Mouse (Mus musculus) mouse trophoblast stem cell (cell line): ENCODE measurements around the gene Chtf18.
"Not testable (repeated sequence)": the region's sequence is repeated elsewhere in the genome, so short reads cannot be mapped to it uniquely, and the experiment has no call there.

Experiments
- in situ Hi-C, 2 experiments: fragments of 300-500 bp; cut with MseI, MboI; formaldehyde crosslinking; loops; 2 replicates in 1 of 2; 3 replicates in 1 of 2; pipeline ENCODE4 v1.15.1; 2025

The Chtf18 gene

DNA sequence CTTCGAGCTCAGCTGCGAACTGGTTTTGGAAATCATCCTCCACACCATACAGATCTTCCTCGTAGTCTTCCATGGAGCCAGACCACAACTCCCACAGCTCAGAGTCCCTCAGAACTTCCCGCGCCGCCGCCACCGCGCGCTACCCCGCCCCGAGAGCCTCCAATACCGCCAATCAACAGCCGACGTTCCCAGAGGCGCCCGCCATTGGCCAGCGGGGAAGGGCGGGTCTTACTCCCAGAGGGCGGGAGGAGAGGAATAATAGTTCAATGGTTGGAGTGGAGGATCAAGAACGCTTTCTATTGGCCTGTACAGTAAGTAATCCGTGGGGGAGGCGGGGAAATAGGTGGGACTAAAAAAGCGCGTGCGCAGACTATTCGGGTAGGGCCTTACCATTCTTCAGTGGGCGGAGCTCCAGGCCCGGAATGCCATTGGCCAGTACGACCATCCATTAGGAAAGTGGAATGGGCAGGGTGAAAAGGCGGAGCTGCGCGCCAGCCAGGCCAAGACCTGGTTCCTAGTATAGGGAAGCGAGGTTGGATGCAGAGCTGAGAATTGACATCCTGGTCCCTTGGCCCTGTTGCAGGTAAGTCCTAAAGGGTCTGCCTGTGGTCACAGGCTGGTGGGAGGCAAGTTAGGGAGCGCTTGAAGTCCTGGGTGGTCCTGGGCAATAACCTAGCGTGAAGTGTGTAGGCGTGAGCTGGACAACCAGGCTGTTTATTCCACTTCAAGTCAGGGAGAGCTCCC, at the start of gene Chtf18, which contains the start of gene Rpusd1:
Gene Chtf18, minus strand, starts transcription at position 155 of the 744 bp plus-strand sequence.
Gene Rpusd1, plus strand, starts transcription at position 406 of the 744 bp plus-strand sequence.
- in situ Hi-C loops: no loop called here

- in situ Hi-C loops: no loop called here
Observed at GRCm38 (mm10) chr17:25775318-25776062, 48.3 kb upstream of the Chtf18 start.

DNA sequence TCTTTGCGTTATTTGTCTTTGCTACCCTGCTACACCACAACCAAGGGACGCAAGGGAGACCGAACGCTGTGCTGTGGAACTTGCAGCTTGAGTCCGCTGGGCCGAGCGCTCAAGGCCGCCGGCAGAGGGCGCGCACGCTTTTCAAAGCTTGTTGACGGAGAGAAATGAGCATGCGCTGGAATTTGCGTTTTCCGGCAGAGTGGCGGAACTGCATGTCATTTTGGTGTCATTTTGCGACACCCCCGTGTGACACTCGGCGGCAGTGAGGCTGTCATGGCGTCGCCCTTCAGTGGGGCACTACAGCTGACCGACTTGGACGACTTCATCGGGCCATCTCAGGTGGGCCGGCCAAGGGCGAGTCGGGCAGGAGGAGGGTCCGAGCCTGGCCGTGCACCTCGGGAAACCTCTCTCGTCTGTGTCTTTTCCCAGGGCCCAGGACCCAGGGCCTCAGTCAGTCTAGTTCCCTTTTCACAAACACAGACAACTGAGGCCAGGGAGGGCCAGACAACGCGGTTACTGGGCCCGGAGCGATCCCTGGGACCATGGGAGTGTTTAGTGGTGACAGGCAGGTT, 46.4 kb upstream of the Chtf18 start, which contains the start of gene Narfl:
Gene Narfl, plus strand, starts transcription at position 228 of the 572 bp plus-strand sequence.
- in situ Hi-C loops: no loop called here

GRCm38 (mm10) chr17:25769331-25769730, 42.1 kb upstream of the Chtf18 start:
- in situ Hi-C loops: loop anchor here in 1 of 2 experiments (5.0 kb wide), 1 partner anchor 33 kb away; no protein-coding TSS in a partner anchor

GRCm38 (mm10) chr17:25765886-25766285, 38.7 kb upstream of the Chtf18 start:
- in situ Hi-C loops: loop anchor here in 1 of 2 experiments (5.0 kb wide), 1 partner anchor 36 kb away; no protein-coding TSS in a partner anchor

- in situ Hi-C loops: no loop called here
Observed at GRCm38 (mm10) chr17:25762591-25762990, 35.4 kb upstream of the Chtf18 start.

DNA sequence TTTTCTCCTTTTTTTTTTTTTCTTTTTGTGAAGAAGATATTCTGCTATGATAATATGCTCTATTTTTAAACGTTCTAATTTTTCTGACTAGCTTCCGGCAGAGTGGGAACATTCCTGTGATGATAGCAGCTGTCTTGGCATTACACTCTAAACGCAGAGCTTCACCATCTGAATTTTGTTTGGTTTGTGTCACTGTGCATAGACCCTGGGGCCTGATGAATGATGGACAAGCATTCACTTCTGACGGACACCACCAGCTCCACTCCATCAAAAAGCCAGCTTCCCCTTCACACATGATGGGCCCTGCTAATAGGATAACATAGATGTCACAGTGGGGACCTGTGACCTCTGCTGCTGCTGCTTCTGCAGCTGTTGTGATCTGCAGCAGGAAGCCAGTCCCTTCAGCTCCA, 34.3 kb upstream of the Chtf18 start:
- in situ Hi-C loops: no loop called here

DNA sequence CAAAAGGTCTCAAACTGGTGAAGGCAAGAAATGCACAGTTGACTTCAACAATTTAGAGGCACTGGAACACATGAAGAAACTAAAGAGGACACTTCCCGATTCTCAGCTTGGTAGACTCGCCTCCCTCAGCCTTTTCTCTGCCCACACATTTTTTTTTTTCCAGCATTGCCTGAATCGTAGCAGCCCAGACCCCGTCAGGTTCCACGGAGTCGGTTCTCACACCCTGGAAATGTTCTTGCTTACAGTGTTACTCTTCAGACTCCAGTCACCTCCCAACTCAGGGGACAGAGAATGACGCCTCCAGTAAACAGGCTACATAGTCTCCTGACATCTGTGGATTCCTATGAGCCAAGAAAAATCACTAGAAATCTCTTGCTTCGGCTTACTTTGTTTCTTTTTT, 32.9 kb upstream of the Chtf18 start:
- in situ Hi-C loops: no loop called here

DNA sequence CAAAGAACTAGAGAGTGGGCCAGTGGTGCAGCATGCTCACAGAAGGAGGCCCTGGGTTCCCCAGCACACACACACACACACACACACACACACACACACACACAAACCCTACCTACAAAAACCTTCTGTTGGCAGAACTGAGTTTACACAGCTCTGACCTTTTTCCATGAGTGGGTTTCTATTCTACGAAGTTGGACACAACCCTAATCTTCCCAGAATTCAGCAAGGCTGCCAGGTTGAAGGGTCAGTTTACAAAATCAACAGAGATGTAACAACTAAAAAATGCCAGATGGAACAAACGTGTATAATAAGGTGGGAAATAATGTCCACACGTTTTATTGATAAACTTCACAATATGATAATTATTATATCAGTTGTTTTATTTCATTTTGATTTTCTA, 30.5 kb upstream of the Chtf18 start:
- in situ Hi-C loops: no loop called here

GRCm38 (mm10) chr17:25756378-25757242, 29.4 kb upstream of the Chtf18 start:
- in situ Hi-C loops: no loop called here

DNA sequence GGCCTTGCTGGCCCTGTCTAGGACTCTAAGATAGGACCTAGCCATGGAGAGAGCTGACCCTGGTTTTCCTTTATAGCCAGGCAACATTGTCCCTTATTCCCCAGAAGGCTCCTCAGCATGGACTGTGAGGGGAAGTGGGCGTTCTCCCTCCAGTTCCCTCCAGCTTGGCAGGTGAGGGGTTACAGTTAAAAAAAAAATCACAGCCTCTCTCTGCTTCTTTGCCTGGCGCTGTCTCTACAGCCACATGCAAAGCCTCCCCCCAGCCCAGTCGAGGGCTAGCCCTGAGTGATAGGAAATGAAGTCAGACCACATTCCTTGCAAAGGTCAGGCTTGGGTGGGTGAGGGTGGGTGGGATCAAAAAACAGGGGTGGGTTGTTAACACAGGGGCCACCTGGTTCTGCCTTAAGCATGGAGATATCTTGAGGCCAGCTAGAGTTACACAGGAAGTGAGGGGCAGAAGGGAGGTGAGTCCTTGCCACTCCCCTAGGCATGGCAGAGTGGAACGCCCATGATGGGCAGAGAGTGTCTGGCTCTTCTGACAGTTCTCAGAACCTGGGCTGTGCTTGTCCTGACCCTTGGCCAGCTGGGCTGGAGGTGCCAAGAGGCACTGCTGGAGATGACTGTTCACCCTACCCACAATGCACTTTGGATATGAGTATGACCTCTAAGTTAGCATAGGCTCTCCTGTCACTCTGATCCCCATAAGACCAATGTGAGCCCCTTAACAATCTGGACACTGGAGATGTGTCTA, 28.6 kb upstream of the Chtf18 start:
- in situ Hi-C loops: no loop called here

DNA sequence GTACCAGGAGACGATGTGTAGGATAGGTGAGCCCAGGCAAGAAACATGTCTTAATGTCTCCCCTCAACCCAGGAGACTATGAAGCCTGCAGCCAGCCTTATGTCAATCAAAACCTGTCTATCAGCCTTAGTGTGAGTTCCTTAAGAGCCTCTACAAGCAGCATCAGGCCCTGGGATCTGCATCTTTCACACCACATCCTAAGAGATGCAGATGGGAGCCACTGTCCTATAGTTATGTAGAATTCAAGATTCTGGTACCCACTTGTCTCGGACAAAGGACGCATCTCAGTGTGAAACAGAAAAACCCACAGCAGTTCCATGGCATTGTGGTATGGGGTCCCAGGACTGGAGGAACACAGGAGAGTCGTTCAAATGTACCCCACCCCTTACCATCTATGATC, 27.9 kb upstream of the Chtf18 start:
- in situ Hi-C loops: no loop called here

DNA sequence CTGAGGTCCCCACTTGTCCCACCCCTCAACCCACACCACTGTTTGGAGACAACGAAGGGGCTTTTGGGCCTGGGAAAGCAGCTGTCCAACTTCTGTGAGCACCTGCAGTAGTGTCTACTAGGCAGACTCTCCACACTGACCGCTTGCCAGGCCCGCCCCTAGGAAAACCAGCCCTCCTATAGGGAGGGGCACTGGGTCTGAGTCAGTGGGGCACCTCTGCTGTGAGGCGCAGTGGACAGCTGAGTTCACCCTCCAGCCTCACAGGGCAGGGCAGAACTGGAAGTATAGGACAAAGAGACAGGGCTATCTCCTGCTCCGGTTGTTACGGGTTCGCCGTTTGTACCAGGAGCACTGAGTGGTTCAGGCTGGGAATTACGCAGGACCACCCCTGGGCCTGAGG, 27.0 kb upstream of the Chtf18 start, which contains the start of gene Msln:
Gene Msln, minus strand, starts transcription at position 138 of the 400 bp plus-strand sequence.
- in situ Hi-C loops: no loop called here

DNA sequence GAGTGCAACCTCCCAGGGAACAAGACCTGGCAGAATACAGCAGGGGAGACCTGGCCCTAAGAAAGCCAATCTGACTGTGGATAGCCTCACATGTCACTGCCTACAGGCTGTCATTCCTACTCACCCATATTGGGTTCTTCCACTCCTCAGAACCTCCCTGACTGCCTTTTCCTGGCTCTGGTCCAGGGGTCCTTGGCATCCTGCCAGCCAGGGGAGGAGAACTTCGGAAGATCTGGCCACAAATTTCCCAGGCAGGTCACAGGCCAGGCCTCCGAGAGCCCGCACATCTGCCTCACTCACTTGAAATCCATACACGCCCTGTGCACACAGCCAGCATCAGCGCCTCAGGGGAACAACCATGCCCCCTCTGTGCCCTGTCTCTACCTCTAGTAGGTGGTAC, 24.2 kb upstream of the Chtf18 start:
- in situ Hi-C loops: no loop called here

- in situ Hi-C loops: no loop called here
Observed at GRCm38 (mm10) chr17:25749314-25749713, 22.1 kb upstream of the Chtf18 start.

DNA sequence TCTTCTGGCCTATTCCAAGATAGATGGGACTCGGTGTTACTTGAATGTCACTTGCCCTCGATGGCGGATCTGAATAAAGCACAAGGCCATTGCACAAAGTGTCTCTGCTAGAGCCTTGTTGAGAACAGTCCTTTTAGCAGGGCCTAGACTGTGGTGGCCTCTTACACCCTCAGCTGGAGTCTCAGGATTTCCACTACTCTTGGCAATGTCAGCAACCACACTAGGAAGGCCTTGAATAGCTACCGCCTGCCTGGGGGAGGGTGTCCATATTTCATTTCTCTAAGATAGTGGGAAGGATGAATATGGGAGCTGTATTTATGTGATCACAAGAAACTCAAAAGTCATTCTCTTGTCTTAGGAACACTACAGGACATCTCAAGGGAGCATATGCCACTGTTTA, 21.0 kb upstream of the Chtf18 start:
- in situ Hi-C loops: no loop called here

DNA sequence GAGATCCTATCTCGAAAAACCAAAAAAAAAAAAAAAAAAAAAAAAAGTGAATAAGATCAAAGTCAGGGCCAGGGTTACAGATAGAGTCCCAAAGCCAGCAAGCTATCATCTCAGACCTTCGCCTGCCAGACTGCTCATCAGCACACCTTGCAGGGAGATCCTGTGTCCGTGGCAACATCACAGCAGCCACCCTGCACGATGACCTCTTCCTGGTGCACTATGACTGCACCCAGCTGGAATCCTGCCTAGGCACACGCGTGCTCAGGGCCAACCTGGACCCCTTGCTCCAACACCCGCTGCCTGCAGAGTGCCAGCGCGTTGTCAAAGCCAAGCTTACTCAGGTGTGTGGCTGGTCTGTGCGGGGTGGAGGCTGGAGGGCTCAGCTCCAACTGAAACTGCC, 17.1 kb upstream of the Chtf18 start:
- in situ Hi-C loops: no loop called here

DNA sequence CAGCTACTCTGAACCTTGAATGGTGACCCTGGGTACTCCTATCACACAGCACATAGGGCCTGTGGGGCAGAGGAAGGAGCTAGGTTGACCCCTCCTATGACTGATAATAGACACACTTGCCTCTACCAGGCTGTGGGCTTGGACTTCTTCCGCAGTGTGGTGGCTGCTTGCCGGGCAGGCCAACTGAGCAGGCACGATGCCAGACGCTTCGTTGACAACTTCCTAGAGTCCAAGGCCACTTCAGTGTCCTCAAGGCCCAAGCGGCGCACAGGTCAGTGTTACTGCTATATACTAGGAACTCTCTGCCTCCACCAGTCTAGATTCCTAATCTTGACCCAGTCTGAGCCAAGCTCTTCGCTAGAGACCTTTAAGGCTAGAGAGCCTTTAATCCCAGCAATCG, 16.6 kb upstream of the Chtf18 start:
- in situ Hi-C loops: no loop called here

DNA sequence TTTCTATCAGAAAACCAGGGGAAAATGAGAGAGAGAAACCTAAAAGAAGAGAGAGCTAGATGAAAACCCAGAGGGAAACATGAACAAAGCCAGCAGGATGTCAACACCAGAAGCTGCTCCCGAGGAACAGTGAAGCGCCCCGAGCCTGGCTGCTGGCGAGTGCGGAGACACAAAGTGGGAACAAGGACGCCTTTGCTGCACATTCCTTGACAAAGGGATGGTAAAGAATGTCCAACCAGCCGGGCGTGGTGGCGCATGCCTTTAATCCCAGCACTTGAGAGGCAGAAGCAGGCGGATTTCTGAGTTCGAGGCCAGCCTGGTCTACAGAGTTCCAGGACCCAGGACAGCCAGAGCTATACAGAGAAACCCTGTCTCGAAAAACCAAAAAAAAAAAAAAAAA, 14.3 kb upstream of the Chtf18 start:
- in situ Hi-C loops: not testable (repeated sequence)

GRCm38 (mm10) chr17:25738861-25739260, 11.6 kb upstream of the Chtf18 start:
- in situ Hi-C loops: no loop called here

- in situ Hi-C loops: no loop called here
Observed at GRCm38 (mm10) chr17:25735745-25736144, 8.5 kb upstream of the Chtf18 start, which contains the start of gene Mslnl. TSS of gene Mslnl (plus strand) at chr17:25736042.
